Mouse (Mus musculus) myocyte (in vitro differentiated cells): ENCODE data around the gene Zfp352. TPM values are rescaled to one million over a fixed set of nuclear protein-coding genes. Genes with fewer than 3 reads are reported as not detected.

Source experiments
- H3K27me3 ChIP-seq: one replicate; pipeline ENCODE4 v1.6.1; 2011; ENCODE audit not compliant: control insufficient read depth, insufficient read depth, insufficient read length
- H3K36me3 ChIP-seq: one replicate; pipeline ENCODE4 v1.6.1; 2011; ENCODE audit not compliant: control insufficient read depth, insufficient read depth
- H3K4me2 ChIP-seq: one replicate; pipeline ENCODE4 v1.6.1; 2011; ENCODE audit warnings: low read depth, control low read depth
- H3K4me3 ChIP-seq: one replicate; pipeline ENCODE4 v1.5.1; 2011; ENCODE audit warnings: mild to moderate bottlenecking, control low read depth, moderate library complexity
- H3K79me2 ChIP-seq: one replicate; pipeline ENCODE4 v1.6.1; 2011; ENCODE audit not compliant: control insufficient read depth, insufficient read depth
- H3ac ChIP-seq: one replicate; pipeline ENCODE4 v1.6.1; 2011; ENCODE audit not compliant: control insufficient read depth, insufficient read length
- CEBPB ChIP-seq: IDR thresholded peaks from 2 replicates; pipeline ENCODE4 v1.6.1; 2011; ENCODE audit warnings: mild to moderate bottlenecking, moderate library complexity; ENCODE audit not compliant: poor library complexity, insufficient read depth, severe bottlenecking
- E2F4 ChIP-seq: IDR thresholded peaks from one replicate; pipeline ENCODE4 v1.6.1; 2011; ENCODE audit warnings: mild to moderate bottlenecking, control low read depth, moderate library complexity; ENCODE audit not compliant: insufficient read depth
- MAX ChIP-seq: IDR thresholded peaks from one replicate; pipeline ENCODE4 v1.6.1; 2011; ENCODE audit warnings: low read depth, mild to moderate bottlenecking, control low read depth
- MYOD1 ChIP-seq, 3 experiments: IDR thresholded peaks; one replicate each; pipeline ENCODE4 v1.6.1; 2011; ENCODE audit warnings: control low read depth in 2 of 3, low read depth in 2 of 3, mild to moderate bottlenecking in 2 of 3, moderate library complexity in 1 of 3; ENCODE audit not compliant: insufficient read length in 2 of 3, control insufficient read depth in 1 of 3
- MYOG ChIP-seq, 3 experiments: IDR thresholded peaks; one replicate each; pipeline ENCODE4 v1.6.1; 2011; ENCODE audit warnings: control low read depth in 2 of 3, low read depth in 2 of 3, mild to moderate bottlenecking in 2 of 3; ENCODE audit not compliant: insufficient read length in 2 of 3, control insufficient read depth in 1 of 3, insufficient read depth in 1 of 3
- POLR2A ChIP-seq: IDR thresholded peaks from one replicate; pipeline ENCODE4 v1.6.1; 2011; ENCODE audit warnings: low read depth, mild to moderate bottlenecking, control low read depth, moderate library complexity; ENCODE audit not compliant: insufficient read length
- POLR2AphosphoS2 ChIP-seq: IDR thresholded peaks from one replicate; pipeline ENCODE4 v1.6.1; 2011; ENCODE audit warnings: low read depth, control low read depth; ENCODE audit not compliant: insufficient read length
- REST ChIP-seq: IDR thresholded peaks from one replicate; pipeline ENCODE4 v1.6.1; 2011; ENCODE audit warnings: mild to moderate bottlenecking, control low read depth, moderate library complexity; ENCODE audit not compliant: insufficient read depth, insufficient read length
- SRF ChIP-seq: IDR thresholded peaks from one replicate; pipeline ENCODE4 v1.6.1; 2011; ENCODE audit warnings: low read depth; ENCODE audit not compliant: control insufficient read depth, insufficient read length
- TCF12 ChIP-seq: IDR thresholded peaks from one replicate; pipeline ENCODE4 v1.6.1; 2011; ENCODE audit warnings: mild to moderate bottlenecking, control low read depth; ENCODE audit not compliant: poor library complexity, insufficient read depth, severe bottlenecking
- TCF3 ChIP-seq: IDR thresholded peaks from one replicate; pipeline ENCODE4 v1.6.1; 2011; ENCODE audit warnings: low read depth, control low read depth; ENCODE audit not compliant: insufficient read length
- USF1 ChIP-seq: IDR thresholded peaks from one replicate; pipeline ENCODE4 v1.6.1; 2011; ENCODE audit warnings: low read depth, mild to moderate bottlenecking, control low read depth, moderate library complexity
- polyA plus RNA-seq: library from polyadenylated mRNA; unstranded; fragments of >200 nt; fragmentation: generic; extraction: Trizol; gene quantifications from one replicate; pipeline ENCODE4 v1.2.1, GENCODE M21; 2012; ENCODE audit warnings: missing spikeins

Gene Zfp352
- polyA plus RNA-seq, 1 experiment: not detected

DNA sequence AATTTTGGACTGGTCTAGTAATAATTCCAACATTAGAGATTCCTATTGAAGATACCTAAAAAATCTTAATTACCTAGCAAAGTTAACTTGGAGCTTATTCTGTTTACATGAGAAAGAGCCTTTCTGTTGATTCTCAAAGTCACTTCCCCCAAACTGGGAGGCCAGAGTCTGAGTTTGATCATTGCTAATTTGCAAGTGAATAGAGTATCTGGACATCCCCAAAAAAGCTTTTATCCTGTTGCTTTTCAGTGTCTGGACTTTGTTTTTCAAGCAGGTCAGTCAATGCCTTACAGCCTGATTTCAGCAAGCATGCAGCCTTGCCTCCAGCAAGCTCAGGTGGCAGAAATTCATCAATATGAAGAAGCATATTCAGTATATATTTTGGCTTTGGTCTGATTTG lies 51.2 kb downstream of the Zfp352 start:
- no peak for TF ChIP-seq MYOG (IDR thresholded peaks at IDR 0.05; ENCODE audit: control insufficient read depth in 1 of 3, insufficient read depth in 1 of 3, insufficient read length in 2 of 3, low read depth in 2 of 3)
- TF ChIP-seq E2F4: no peak
- TF ChIP-seq TCF3: no peak
- TF ChIP-seq USF1: no peak
- TF ChIP-seq SRF: no peak
- TF ChIP-seq REST: no peak
- no peak for TF ChIP-seq MAX
- TF ChIP-seq POLR2A: no peak
- no peak for TF ChIP-seq CEBPB
- TF ChIP-seq POLR2AphosphoS2: no peak
- TF ChIP-seq TCF12: no peak
- TF ChIP-seq MYOD1 (IDR thresholded peaks at IDR 0.05; ENCODE audit: control insufficient read depth in 1 of 3, insufficient read length in 2 of 3, low read depth in 2 of 3): no peak
- no peaks in the 10 kb centered on the region for H3K36me3 ChIP-seq
- no peak overlapping the region for H3K4me2 ChIP-seq
- no peaks in the 10 kb centered on the region for H3K79me2 ChIP-seq
- no peaks in the 10 kb centered on the region for H3K27me3 ChIP-seq
- no peak overlapping the region for H3ac ChIP-seq
- no peak overlapping the region for H3K4me3 ChIP-seq
